Mouse (Mus musculus) MN1 (cell line): ENCODE measurements around the gene Dmbx1.

Experiments used
- DNase-seq: peaks from one replicate; pipeline ENCODE4 v3.0.0-alpha.2; 2016; ENCODE audit warnings: low spot score

Gene Dmbx1

DNA sequence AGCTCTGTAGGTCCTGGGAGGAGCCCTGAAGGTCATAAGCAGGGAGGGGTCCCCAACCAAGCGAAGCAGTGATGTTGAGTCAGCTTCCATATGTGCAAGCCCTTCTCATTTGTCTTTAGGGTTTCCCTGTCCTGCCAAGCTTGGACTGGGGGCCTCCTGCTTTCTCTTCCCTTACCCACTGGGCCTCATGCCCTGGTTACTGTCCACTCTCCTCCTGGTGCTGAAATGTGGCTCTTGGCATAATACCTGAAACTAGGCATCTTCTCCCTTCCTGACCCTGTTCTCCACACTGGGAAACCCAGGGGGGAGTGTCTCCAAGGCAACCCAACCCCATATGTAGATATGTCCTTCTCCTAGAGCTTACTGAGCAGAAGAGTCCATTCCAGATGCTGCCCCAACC lies 52.9 kb downstream of the Dmbx1 start:
- DNase-seq, result no peak

DNA sequence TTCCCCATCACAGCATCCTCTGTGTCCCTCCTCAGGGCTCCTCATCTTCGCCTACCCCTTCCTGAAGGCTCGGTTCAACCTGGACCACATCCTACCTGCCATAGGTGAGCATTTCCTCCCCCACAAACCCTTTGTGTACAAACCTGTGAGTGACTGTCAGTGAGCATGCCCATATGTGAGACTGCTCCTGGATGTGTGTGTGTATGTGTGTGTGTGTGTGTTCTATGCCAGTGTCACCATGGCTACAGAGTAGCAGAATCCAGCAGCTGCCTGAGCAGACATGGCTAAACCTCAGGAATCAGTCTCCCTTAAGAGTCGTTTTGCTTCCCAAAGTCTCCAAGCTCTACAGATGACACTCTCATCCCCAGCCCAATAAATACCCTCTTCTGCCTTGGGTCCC lies 53.9 kb downstream of the Dmbx1 start:
- no peak for DNase-seq

DNA sequence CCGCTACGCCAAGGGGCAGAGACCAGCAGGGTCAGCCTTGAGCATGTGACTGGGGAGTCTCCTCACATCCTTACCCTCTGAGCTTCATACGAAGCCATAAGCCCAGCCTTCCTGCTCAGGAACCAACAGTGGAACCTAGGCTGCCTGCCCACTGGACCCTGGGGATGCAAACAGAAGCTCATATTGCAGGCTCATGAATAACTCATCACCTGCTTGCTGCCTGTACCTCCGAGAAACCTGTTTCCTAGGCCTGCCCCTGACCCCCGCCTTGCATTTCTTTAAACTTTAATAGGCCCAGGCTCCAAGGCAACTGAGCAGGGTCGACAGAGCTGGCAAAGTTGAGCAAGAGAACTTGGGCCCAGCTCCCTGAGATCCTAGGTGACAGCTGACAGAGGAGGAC lies 55.7 kb downstream of the Dmbx1 start, which contains the start of gene Kncn:
Gene Kncn, plus strand, starts transcription at position 379 of the 400 bp plus-strand sequence.
- no peak for DNase-seq

DNA sequence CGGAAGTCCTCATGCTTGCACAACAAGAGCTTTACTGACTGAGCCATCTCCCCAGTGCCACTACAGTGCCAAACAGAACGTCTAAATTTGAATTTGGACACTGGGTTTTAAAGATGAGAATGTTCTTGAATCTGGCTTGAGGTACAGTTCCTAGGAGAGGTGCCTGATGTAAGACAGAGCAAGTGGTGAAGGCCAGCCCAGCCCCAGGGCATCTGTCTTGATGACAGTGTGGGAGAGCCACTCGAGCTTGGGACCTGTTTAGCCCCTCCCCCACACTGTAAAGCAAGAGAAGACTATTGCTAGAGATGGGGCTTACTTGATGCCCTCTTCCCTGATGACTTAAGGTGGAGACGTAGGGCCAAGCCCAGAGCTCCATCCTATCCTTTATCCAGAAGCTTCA lies 57.5 kb downstream of the Dmbx1 start:
- peak; percentile 56 for DNase-seq

DNA sequence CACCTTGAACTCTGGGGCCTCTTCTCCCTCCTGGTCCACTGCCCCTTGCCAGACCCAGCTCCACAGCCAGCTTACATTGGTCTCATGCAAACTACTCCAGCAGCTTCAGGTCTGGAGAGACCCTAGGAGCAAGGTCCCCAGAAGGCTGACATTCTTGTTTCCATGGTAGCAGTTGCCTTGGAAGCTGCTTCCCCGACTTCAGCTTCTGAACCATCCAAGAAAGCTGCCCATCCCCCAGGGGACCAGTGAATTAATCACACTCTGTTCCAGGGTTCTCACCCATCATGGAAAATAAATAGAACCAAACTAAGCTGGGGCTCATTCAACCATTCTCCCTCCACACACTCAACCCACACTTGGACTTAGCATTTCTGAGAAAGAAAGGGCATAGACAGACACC lies 58.5 kb downstream of the Dmbx1 start:
- DNase-seq, result no peak

DNA sequence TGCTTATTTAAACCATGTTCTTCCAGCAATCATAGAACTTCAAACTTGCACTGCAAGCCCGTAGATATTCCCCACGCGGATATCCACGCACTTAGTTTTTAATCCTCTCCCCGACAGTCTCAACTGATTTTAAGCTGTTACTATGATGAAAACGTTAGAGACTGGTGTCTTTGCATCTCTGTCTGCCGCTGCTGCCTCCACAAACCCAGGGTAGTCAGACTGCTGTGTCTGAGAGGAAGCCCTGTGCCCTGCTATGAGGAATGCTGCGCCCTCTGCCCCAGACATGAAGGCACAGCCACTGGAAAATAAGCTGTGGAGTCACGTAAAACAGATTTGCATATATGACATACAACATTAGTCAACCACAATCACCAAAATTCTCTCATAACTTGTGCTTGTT lies 60.9 kb downstream of the Dmbx1 start:
- no peak for DNase-seq

DNA sequence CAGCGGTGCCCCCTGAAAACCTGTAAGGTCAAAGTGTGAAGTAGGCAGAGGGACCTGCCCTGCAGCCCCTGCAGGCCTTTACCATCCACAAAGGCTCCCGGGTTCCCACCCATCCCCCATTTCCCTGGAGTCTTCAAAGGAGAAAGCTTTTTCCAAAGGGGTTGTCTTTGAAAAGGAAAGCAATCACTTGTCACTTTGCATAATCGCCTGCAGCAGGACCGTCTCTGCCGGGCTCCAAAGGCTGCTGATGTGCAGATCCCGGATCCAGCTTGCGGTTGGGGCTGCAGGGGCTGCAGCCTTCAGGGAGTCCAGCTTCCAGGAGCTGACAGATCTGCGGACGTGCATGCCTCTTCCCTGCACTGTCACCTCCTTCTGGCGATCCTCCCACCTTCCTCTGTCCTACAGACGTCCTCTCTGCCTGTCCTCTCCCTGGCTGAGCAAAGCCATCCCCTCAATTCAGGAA lies 61.5 kb downstream of the Dmbx1 start:
- no peak for DNase-seq

DNA sequence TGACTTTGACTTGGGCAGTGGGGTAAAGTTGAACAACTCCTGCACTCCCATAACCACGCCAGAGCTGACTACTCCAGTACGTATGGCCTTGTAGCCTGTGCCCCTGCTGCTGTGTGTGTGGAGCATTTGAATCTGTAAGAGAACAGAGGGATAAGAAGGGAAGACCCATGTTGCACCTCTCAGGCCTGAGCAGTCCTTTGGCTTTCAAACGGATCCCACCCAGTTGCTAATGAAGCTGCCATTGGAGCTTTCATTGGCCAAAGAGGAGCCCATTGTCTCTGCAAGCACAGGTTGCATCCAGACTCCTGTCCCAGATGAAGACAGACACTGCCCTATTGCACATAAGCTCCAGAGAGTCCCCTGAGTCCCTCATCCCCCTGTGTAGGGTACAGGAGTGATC lies 66.5 kb downstream of the Dmbx1 start:
- no peak for DNase-seq

DNA sequence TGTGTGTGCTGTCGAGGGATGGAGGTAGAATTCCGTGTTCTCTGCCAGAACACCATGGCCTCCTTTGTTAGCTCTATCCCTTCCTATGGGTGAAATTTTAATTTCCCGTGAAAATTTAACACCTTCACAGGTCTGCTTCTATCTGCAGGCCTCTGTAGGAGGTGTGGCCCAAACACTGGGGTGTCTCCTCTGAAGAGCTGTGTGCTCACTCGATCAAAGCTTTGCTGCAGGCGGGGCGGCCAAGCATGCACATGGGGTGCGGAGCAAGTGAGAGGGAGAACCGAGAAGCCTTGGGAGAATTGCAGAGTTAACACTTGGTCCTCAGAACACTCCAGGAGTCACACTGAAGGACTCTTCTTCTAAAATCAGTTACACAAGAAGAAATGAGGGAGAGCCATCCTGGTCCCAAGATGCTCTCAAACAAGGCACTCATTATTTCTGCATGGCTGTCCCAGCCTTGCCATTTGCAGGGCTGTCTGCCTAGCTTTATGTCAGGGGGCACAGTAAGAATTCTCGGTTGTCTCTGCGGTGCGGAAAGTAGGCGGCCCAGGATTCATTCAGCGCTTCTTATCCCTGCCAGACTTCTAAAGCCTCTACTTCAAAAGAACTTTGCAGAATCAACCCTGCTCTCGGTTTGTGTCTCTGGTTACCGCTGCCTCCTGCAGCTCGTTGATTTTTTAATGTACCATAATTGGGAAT lies 70.1 kb downstream of the Dmbx1 start:
- DNase-seq, result no peak
